Mouse (Mus musculus) thymus, postnatal 36 days (tissue): ENCODE measurements at regions not wholly inside any gene's neighbourhood (a gene's known extent, or its start where the extent isn't known, plus 50 kb on each side); places are given as distances from the start of the nearest gene placed in this dataset.

Experiments
- DNase-seq, 2 experiments: peaks; one replicate each; pipeline ENCODE4 v3.0.0; 2022; ENCODE audit warnings: mixed read lengths in 2 of 2

GRCm38 (mm10) chr13:70993522-70993921 is 151.9 kb upstream of the Adamts16 start:
- DNase-seq, result no peak

- DNase-seq, result no peak
These were observed 148.5 kb upstream of the Adamts16 start for GRCm38 (mm10) chr13:70989999-70990645.

- DNase-seq, result no peak
These were observed 137.7 kb upstream of the Adamts16 start for GRCm38 (mm10) chr13:70979344-70979743.

- no peak for DNase-seq
These were observed 137.1 kb upstream of the Adamts16 start for GRCm38 (mm10) chr13:70978547-70979307.

GRCm38 (mm10) chr13:70969596-70969995 is 128.0 kb upstream of the Adamts16 start:
- DNase-seq, result no peak

GRCm38 (mm10) chr13:70967781-70968180 is 126.2 kb upstream of the Adamts16 start:
- DNase-seq, result no peak

- DNase-seq, result no peak
These were observed 121.8 kb upstream of the Adamts16 start for GRCm38 (mm10) chr13:70963384-70963783.

- no peak for DNase-seq
These were observed 92.9 kb upstream of the Adamts16 start for GRCm38 (mm10) chr13:70934309-70935037.

GRCm38 (mm10) chr13:70913834-70914233 is 72.2 kb upstream of the Adamts16 start:
- DNase-seq, result no peak

GRCm38 (mm10) chr13:70910934-70911333 is 69.3 kb upstream of the Adamts16 start:
- DNase-seq, result no peak

GRCm38 (mm10) chr13:70904834-70905233 is 63.2 kb upstream of the Adamts16 start:
- no peak for DNase-seq

GRCm38 (mm10) chr13:70903831-70904230 is 62.2 kb upstream of the Adamts16 start:
- DNase-seq, result no peak

- no peak for DNase-seq
These were observed 61.5 kb upstream of the Adamts16 start for GRCm38 (mm10) chr13:70903150-70903549.

- DNase-seq, result no peak
These were observed 61.1 kb upstream of the Adamts16 start for GRCm38 (mm10) chr13:70902727-70903126.

GRCm38 (mm10) chr13:70891634-70892033 is 50.0 kb upstream of the Adamts16 start:
- no peak for DNase-seq
